Mouse (Mus musculus): ENCODE measurements at regions not wholly inside any gene's neighbourhood (a gene's known extent, or its start where the extent isn't known, plus 50 kb on each side); places are given as distances from the start of the nearest gene placed in this dataset.
A peak's percentile ranks its signal among the peaks of the same experiment; 100 is the strongest.

GRCm38 (mm10) chr11:19468803-19469202, 450.0 kb upstream of the Meis1 start:
- WGBS, result 91% methylated on average over 3 of the region's 3 CpGs
- H3K9ac ChIP-seq (ENCODE audit: low read length), result no peak overlapping the region

GRCm38 (mm10) chr11:19470648-19471341, 452.0 kb upstream of the Meis1 start:
- Histone ChIP-seq H3K4me3 (ENCODE audit: low read depth, low read length) (no peak overlapping the region), H3K36me3 (ENCODE audit: control insufficient read depth, insufficient read depth, low read length) (no peaks in the 10 kb centered on the region), H3K4me1 (replicated peaks; ENCODE audit: control insufficient read depth, insufficient read depth, low read length) (no peaks in the 10 kb centered on the region), H3K27ac (ENCODE audit: low read depth, low read length) (no peak overlapping the region), H3K4me2 (ENCODE audit: low read depth, low read length, severe bottlenecking) (no peak overlapping the region), H3K27me3 (ENCODE audit: control insufficient read depth, insufficient read depth, low read length) (no peaks in the 10 kb centered on the region), H3K9me3 (ENCODE audit: control insufficient read depth, low read length) (no peaks in the 10 kb centered on the region), H3K9ac (ENCODE audit: low read length) (no peak overlapping the region)
- DNase-seq (ENCODE audit: low spot score) (no peak), ATAC-seq (replicated peaks; ENCODE audit: low FRiP score) (no peak)
- 88% methylated on average over 5 of the region's 5 CpGs for WGBS

More at GRCm38 (mm10) chr11:19468803-19469202, 450.0 kb upstream of the Meis1 start:
- no peaks in the 10 kb centered on the region for H3K36me3 ChIP-seq (ENCODE audit: control insufficient read depth, insufficient read depth, low read length)
- H3K4me2 ChIP-seq (ENCODE audit: low read depth, low read length, severe bottlenecking), result no peak overlapping the region
- H3K9me3 ChIP-seq (ENCODE audit: control insufficient read depth, low read length), result no peaks in the 10 kb centered on the region
- no peak for ATAC-seq (replicated peaks; ENCODE audit: low FRiP score)
- H3K4me3 ChIP-seq (ENCODE audit: low read depth, low read length), result no peak overlapping the region
- no peak for DNase-seq (ENCODE audit: low spot score)
- H3K4me1 ChIP-seq (replicated peaks; ENCODE audit: control insufficient read depth, insufficient read depth, low read length), result no peaks in the 10 kb centered on the region
- H3K27ac ChIP-seq (ENCODE audit: low read depth, low read length), result no peak overlapping the region
- H3K27me3 ChIP-seq (ENCODE audit: control insufficient read depth, insufficient read depth, low read length), result no peaks in the 10 kb centered on the region

GRCm38 (mm10) chr11:19475068-19475786, 448.9 kb upstream of the Spred2 start:
- H3K4me3 ChIP-seq (ENCODE audit: low read depth, low read length), result no peak overlapping the region
- DNase-seq (ENCODE audit: low spot score) (no peak), ATAC-seq (replicated peaks; ENCODE audit: low FRiP score) (peak; percentile 55)
- H3K27ac ChIP-seq (ENCODE audit: low read depth, low read length), result no peak overlapping the region
- H3K9ac ChIP-seq (ENCODE audit: low read length), result no peak overlapping the region
- WGBS, result 28% methylated on average over 18 of the region's 18 CpGs
- no peaks in the 10 kb centered on the region for H3K4me1 ChIP-seq (replicated peaks; ENCODE audit: control insufficient read depth, insufficient read depth, low read length)
- H3K4me2 ChIP-seq (ENCODE audit: low read depth, low read length, severe bottlenecking), result peak overlapping the region; percentile 27; the same call in 1 of the 2 replicates
- H3K36me3 ChIP-seq (ENCODE audit: control insufficient read depth, insufficient read depth, low read length), result no peaks in the 10 kb centered on the region
- no peaks in the 10 kb centered on the region for H3K27me3 ChIP-seq (ENCODE audit: control insufficient read depth, insufficient read depth, low read length)
- H3K9me3 ChIP-seq (ENCODE audit: control insufficient read depth, low read length), result no peaks in the 10 kb centered on the region

GRCm38 (mm10) chr11:19493089-19493756, 431.0 kb upstream of the Spred2 start:
- Histone ChIP-seq H3K4me1 (replicated peaks; ENCODE audit: control insufficient read depth, insufficient read depth, low read length) (no peaks in the 10 kb centered on the region), H3K36me3 (ENCODE audit: control insufficient read depth, insufficient read depth, low read length) (no peaks in the 10 kb centered on the region), H3K27ac (ENCODE audit: low read depth, low read length) (no peak overlapping the region), H3K4me3 (ENCODE audit: low read depth, low read length) (no peak overlapping the region), H3K9me3 (ENCODE audit: control insufficient read depth, low read length) (no peaks in the 10 kb centered on the region), H3K27me3 (ENCODE audit: control insufficient read depth, insufficient read depth, low read length) (no peaks in the 10 kb centered on the region), H3K4me2 (ENCODE audit: low read depth, low read length, severe bottlenecking) (no peak overlapping the region), H3K9ac (ENCODE audit: low read length) (no peak overlapping the region)
- DNase-seq (ENCODE audit: low spot score) (no peak), ATAC-seq (replicated peaks; ENCODE audit: low FRiP score) (no peak)
- 88% methylated on average over 2 of the region's 2 CpGs for whole genome bisulfite sequencing

- DNase-seq (ENCODE audit: low spot score) (no peak), ATAC-seq (replicated peaks; ENCODE audit: low FRiP score) (no peak)
- H3K4me1 ChIP-seq (replicated peaks; ENCODE audit: control insufficient read depth, insufficient read depth, low read length), result no peaks in the 10 kb centered on the region
- 94% methylated on average over 3 of the region's 3 CpGs for WGBS
- no peaks in the 10 kb centered on the region for H3K9me3 ChIP-seq (ENCODE audit: control insufficient read depth, low read length)
- no peak overlapping the region for H3K4me2 ChIP-seq (ENCODE audit: low read depth, low read length, severe bottlenecking)
- peaks cover 9% of the 10 kb centered on the region for H3K27me3 ChIP-seq (ENCODE audit: control insufficient read depth, insufficient read depth, low read length)
- no peak overlapping the region for H3K9ac ChIP-seq (ENCODE audit: low read length)
- H3K27ac ChIP-seq (ENCODE audit: low read depth, low read length), result no peak overlapping the region
- H3K4me3 ChIP-seq (ENCODE audit: low read depth, low read length), result no peak overlapping the region
- H3K36me3 ChIP-seq (ENCODE audit: control insufficient read depth, insufficient read depth, low read length), result no peaks in the 10 kb centered on the region
Observed at GRCm38 (mm10) chr11:19521721-19522120, 402.5 kb upstream of the Spred2 start.

- Histone ChIP-seq H3K27me3 (ENCODE audit: control insufficient read depth, insufficient read depth, low read length) (peaks cover 11% of the 10 kb centered on the region), H3K9me3 (ENCODE audit: control insufficient read depth, low read length) (no peaks in the 10 kb centered on the region), H3K4me1 (replicated peaks; ENCODE audit: control insufficient read depth, insufficient read depth, low read length) (0 out of 2 replicates have a peak, but pooled peaks cover 1% of the 10 kb centered on the region), H3K27ac (ENCODE audit: low read depth, low read length) (no peak overlapping the region), H3K4me3 (ENCODE audit: low read depth, low read length) (no peak overlapping the region), H3K36me3 (ENCODE audit: control insufficient read depth, insufficient read depth, low read length) (no peaks in the 10 kb centered on the region), H3K4me2 (ENCODE audit: low read depth, low read length, severe bottlenecking) (0 out of 2 replicates have a peak overlapping the region, but pooled peaks have one; percentile 15), H3K9ac (ENCODE audit: low read length) (no peak overlapping the region)
- ATAC-seq (replicated peaks; ENCODE audit: low FRiP score) (peak; percentile 87), DNase-seq (ENCODE audit: low spot score) (peak; percentile 61)
- 9% methylated on average over 6 of the region's 6 CpGs for WGBS
Observed at GRCm38 (mm10) chr11:19523853-19524487, 400.2 kb upstream of the Spred2 start.

- DNase-seq (ENCODE audit: low spot score) (no peak), ATAC-seq (replicated peaks; ENCODE audit: low FRiP score) (no peak)
- 41% methylated on average over 5 of the region's 5 CpGs for WGBS
- no peak overlapping the region for H3K27ac ChIP-seq (ENCODE audit: low read depth, low read length)
- H3K9ac ChIP-seq (ENCODE audit: low read length), result no peak overlapping the region
- H3K36me3 ChIP-seq (ENCODE audit: control insufficient read depth, insufficient read depth, low read length), result no peaks in the 10 kb centered on the region
- H3K27me3 ChIP-seq (ENCODE audit: control insufficient read depth, insufficient read depth, low read length), result peaks cover 9% of the 10 kb centered on the region
- H3K4me3 ChIP-seq (ENCODE audit: low read depth, low read length), result no peak overlapping the region
- H3K4me2 ChIP-seq (ENCODE audit: low read depth, low read length, severe bottlenecking), result no peak overlapping the region
- peaks cover 9% of the 10 kb centered on the region; the same call in 1 of the 2 replicates for H3K4me1 ChIP-seq (replicated peaks; ENCODE audit: control insufficient read depth, insufficient read depth, low read length)
- H3K9me3 ChIP-seq (ENCODE audit: control insufficient read depth, low read length), result no peaks in the 10 kb centered on the region
Observed at GRCm38 (mm10) chr11:19529126-19529525, 395.0 kb upstream of the Spred2 start.

GRCm38 (mm10) chr11:19530652-19531051, 393.5 kb upstream of the Spred2 start:
- H3K27me3 ChIP-seq (ENCODE audit: control insufficient read depth, insufficient read depth, low read length), result peaks cover 9% of the 10 kb centered on the region
- no peak overlapping the region for H3K9ac ChIP-seq (ENCODE audit: low read length)
- no peak overlapping the region for H3K4me3 ChIP-seq (ENCODE audit: low read depth, low read length)
- WGBS, result 60% methylated on average over 3 of the region's 3 CpGs
- H3K36me3 ChIP-seq (ENCODE audit: control insufficient read depth, insufficient read depth, low read length), result no peaks in the 10 kb centered on the region
- H3K4me1 ChIP-seq (replicated peaks; ENCODE audit: control insufficient read depth, insufficient read depth, low read length), result peaks cover 9% of the 10 kb centered on the region; the same call in 1 of the 2 replicates
- no peaks in the 10 kb centered on the region for H3K9me3 ChIP-seq (ENCODE audit: control insufficient read depth, low read length)
- no peak overlapping the region for H3K27ac ChIP-seq (ENCODE audit: low read depth, low read length)
- no peak for ATAC-seq (replicated peaks; ENCODE audit: low FRiP score)
- DNase-seq (ENCODE audit: low spot score), result no peak
- H3K4me2 ChIP-seq (ENCODE audit: low read depth, low read length, severe bottlenecking), result no peak overlapping the region
